Mouse (Mus musculus) E14TG2a.4 (cell line): ENCODE measurements around the gene Lemd2.

ENCODE experiments used
- H3K27me3 ChIP-seq: 2 replicates; pipeline ENCODE4 v1.6.1; 2014; ENCODE audit warnings: low read length, control low read depth; ENCODE audit not compliant: insufficient read depth
- H3K36me3 ChIP-seq: 2 replicates; pipeline ENCODE4 v1.6.1; 2014; ENCODE audit warnings: low read length, control low read depth; ENCODE audit not compliant: insufficient read depth
- H3K4me1 ChIP-seq: replicated peaks from 2 replicates; pipeline ENCODE4 v1.6.1; 2014; ENCODE audit warnings: low read depth, low read length, control low read depth
- H3K4me3 ChIP-seq: replicated peaks from 2 replicates; pipeline ENCODE4 v1.5.1; 2014; ENCODE audit warnings: mild to moderate bottlenecking, low read length
- H3K9me3 ChIP-seq: 2 replicates; pipeline ENCODE4 v1.6.1; 2014; ENCODE audit warnings: low read length, control low read depth
- CTCF ChIP-seq: conservative IDR thresholded peaks from 2 replicates; pipeline ENCODE4 v1.5.1; 2014; ENCODE audit warnings: low read length
- NANOG ChIP-seq: IDR thresholded peaks from 2 replicates; pipeline ENCODE4 v1.6.1; 2014; ENCODE audit warnings: borderline replicate concordance, low read length, mixed read lengths
- POU5F1 ChIP-seq: IDR thresholded peaks from 2 replicates; pipeline ENCODE4 v1.6.1; 2014; ENCODE audit warnings: low read length, borderline replicate concordance

The Lemd2 gene

DNA sequence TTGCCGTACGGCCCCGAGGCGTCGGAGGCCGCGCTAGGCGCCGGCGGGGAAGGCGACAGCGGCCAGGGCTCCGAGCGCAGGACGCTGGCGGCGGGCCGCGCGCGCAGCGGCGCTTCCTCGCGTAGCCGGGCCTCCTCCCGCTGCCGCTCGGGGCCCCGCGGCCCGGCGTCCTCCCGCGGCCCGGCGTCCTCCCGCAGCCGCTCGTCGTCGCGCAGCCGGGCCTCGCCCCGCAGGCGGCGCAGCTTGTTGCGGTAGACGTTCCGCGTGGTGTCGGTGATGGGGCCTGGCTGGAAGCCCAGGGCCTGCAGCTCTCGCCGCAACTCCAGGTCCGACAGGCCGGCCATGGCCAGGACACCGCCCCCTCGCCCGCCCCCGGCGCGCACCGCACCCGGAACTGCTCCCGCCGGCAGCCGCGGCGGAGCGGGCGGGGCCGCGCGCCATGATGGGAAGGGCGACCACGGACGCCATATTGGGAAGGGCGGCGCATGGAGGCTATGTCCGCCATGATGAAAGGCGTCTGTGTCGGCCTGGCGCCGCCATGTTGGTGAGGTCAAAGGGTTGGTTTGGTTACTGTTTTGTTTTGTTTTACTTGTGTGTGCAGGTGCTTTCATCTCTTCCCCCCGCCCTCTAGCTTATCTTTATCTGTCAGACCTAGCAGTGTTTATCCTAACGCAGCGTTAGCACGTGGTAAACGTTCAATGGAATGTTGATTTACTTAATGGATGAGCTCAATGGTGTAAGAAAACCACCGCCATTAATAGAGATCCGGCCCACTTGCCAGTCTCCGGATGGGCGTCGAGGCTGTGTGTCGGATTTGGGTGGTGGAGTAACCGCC, at the start of gene Lemd2:
Lemd2 (minus strand) TSS at position 395 of the 835 bp plus-strand sequence.
- Histone ChIP-seq H3K4me3 (peak within 1 kb of the TSS; percentile 83), H3K4me1 (peaks cover 68% of the 10 kb centered on the region), H3K9me3 (no peaks in the 10 kb centered on the region), H3K27me3 (no peaks in the 10 kb centered on the region), H3K36me3 (peaks cover 22% of the 10 kb centered on the region)
- no peak for TF ChIP-seq POU5F1
- TF ChIP-seq NANOG, result no peak
- no peak for TF ChIP-seq CTCF

DNA sequence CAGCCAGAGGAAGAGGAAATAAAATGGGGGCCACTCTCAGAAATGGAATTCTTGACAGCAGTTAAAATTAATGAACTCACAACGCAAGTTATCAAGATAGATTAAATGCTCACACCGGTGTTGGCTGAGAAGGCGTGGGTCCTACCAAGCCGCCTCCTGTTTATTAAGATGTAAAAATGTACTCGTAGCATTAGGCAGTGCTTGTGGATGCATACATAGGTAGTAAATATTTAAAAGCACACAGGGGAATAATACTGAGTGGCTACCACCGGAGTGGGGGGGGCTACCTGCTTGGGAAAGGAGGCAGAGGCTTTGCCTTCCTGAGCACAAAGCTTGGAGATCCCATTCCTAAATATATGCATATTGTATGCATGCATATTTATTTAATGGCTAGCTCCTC, 46.9 kb upstream of the Lemd2 start:
- no peak for TF ChIP-seq CTCF
- TF ChIP-seq POU5F1, result no peak
- TF ChIP-seq NANOG, result no peak
- peak overlapping the region; percentile 39 for H3K4me3 ChIP-seq
- H3K36me3 ChIP-seq, result 0 out of 2 replicates have a peak, but pooled peaks cover 7% of the 10 kb centered on the region
- no peaks in the 10 kb centered on the region for H3K4me1 ChIP-seq
- H3K9me3 ChIP-seq, result peaks cover 99% of the 10 kb centered on the region
- peaks cover 6% of the 10 kb centered on the region; the same call in 1 of the 2 replicates for H3K27me3 ChIP-seq

- TF ChIP-seq POU5F1, result no peak
- TF ChIP-seq CTCF, result no peak
- no peak for TF ChIP-seq NANOG
Measured at GRCm38 (mm10) chr17:27250461-27250860, 46.2 kb upstream of the Lemd2 start.

DNA sequence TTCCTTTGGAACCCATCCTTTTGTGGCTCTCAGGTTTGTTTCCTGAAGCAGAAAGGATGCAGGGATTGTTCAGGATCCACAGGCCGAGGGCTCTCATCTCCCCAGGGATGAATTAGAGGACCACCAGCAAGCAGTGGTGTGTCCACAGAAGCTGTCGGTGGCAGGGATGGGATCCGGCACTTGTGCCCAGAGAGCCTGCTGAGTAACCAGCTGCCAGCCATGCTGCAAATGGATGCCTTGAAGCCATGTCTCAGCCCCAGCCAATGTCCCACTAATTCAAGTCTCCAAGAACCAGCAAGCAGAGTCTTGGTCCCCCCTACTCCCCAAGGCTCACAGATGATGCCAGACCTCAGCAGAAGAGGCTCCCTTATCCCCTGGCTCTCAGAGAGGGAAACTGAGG, 44.8 kb upstream of the Lemd2 start:
- TF ChIP-seq NANOG (no peak), CTCF (no peak), POU5F1 (no peak)
- Histone ChIP-seq H3K4me3 (peak overlapping the region; percentile 24; the same call in 1 of the 2 replicates), H3K36me3 (0 out of 2 replicates have a peak, but pooled peaks cover 7% of the 10 kb centered on the region), H3K9me3 (peaks cover 99% of the 10 kb centered on the region), H3K27me3 (peaks cover 2% of the 10 kb centered on the region; the same call in 1 of the 2 replicates), H3K4me1 (no peaks in the 10 kb centered on the region)

More at GRCm38 (mm10) chr17:27250461-27250860, 46.2 kb upstream of the Lemd2 start:
- Histone ChIP-seq H3K9me3 (peaks cover 99% of the 10 kb centered on the region), H3K36me3 (0 out of 2 replicates have a peak, but pooled peaks cover 7% of the 10 kb centered on the region), H3K4me1 (no peaks in the 10 kb centered on the region), H3K4me3 (peak overlapping the region; percentile 35), H3K27me3 (peaks cover 2% of the 10 kb centered on the region; the same call in 1 of the 2 replicates)

DNA sequence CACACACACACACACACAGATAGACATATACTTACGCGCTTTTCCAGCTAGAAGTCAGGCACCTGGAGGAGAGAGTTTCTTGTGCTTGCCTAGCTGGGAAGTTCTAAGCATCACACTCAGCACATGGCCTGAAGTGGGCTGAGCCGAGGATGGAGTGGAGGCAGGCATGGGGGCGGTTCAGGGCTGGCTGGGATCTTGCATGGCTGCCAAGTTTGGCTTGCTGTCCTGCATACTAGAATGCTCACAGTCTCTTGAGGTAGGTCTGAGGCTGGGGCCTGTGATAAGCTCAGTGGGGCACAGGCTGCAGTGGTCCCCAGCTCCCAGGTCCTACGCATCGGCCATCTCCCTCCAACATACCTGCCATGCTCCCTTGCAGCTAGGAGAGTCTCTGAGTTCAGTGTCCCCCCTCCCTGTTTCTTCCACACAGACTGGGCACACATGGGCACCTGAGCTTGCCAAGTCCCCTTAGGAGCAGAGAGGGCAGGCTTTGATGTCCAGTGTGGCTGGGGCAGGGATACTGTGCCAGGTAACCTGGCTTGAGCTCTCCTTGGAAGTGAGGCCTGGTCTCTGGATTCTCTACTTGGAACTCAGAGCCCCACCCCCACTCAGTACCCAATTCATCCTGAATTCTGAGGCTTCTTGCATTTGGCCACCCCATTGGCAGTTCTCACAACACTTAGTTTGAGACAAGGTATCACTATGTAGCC, 43.6 kb upstream of the Lemd2 start:
- no peaks in the 10 kb centered on the region; the same call in 1 of the 2 replicates for H3K27me3 ChIP-seq
- peak overlapping the region; percentile 8; the same call in 1 of the 2 replicates for H3K4me3 ChIP-seq
- 0 out of 2 replicates have a peak, but pooled peaks cover 4% of the 10 kb centered on the region for H3K36me3 ChIP-seq
- no peaks in the 10 kb centered on the region for H3K4me1 ChIP-seq
- TF ChIP-seq POU5F1 (no peak), CTCF (no peak), NANOG (no peak)
- H3K9me3 ChIP-seq, result peaks cover 100% of the 10 kb centered on the region

GRCm38 (mm10) chr17:27245851-27246381, 41.6 kb upstream of the Lemd2 start:
- Histone ChIP-seq H3K4me3 (no peak overlapping the region), H3K27me3 (no peaks in the 10 kb centered on the region), H3K4me1 (no peaks in the 10 kb centered on the region), H3K36me3 (0 out of 2 replicates have a peak, but pooled peaks cover 4% of the 10 kb centered on the region), H3K9me3 (peaks cover 100% of the 10 kb centered on the region)
- no peak for TF ChIP-seq NANOG
- TF ChIP-seq POU5F1, result no peak
- no peak for TF ChIP-seq CTCF

GRCm38 (mm10) chr17:27244912-27245311, 40.6 kb upstream of the Lemd2 start:
- H3K4me1 ChIP-seq, result no peaks in the 10 kb centered on the region
- H3K27me3 ChIP-seq, result no peaks in the 10 kb centered on the region
- peaks cover 100% of the 10 kb centered on the region for H3K9me3 ChIP-seq
- no peaks in the 10 kb centered on the region for H3K36me3 ChIP-seq
- no peak overlapping the region for H3K4me3 ChIP-seq
- TF ChIP-seq CTCF (no peak), POU5F1 (no peak), NANOG (no peak)
